Mouse (Mus musculus): ENCODE measurements around the gene Maml2.

Gene Maml2

GRCm38 (mm10) chr9:13446703-13447285 lies 149.0 kb downstream of the Maml2 start, which contains the start of gene Gm17571:
TSS of gene Gm17571 (minus strand) at chr9:13446753.
- DNase-seq (ENCODE audit: low read depth, low spot score) = no peak

DNA sequence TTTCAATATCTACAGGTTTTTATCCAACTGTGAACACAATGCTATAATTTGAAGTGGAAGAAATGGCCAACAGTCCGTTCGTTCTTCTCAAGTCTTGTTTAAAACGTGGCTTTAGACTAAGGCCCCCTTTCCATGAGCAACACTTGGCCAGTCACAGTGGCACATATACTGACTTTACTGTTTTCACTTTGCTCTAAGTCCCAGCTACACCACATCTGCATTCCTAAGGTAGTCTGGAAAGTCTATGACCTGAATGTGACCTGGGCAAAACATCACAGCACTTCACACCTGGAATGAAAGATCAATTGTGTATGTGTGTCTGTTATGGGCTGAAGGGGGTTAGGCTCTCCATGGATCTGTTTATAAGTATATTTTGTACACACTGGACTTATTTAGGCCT lies 151.0 kb downstream of the Maml2 start:
- DNase-seq (ENCODE audit: low read depth, low spot score) = no peak

- DNase-seq (ENCODE audit: low read depth, low spot score) = peak; percentile 53
Observed at GRCm38 (mm10) chr9:13454651-13455123, 156.9 kb downstream of the Maml2 start.

- no peak for DNase-seq (ENCODE audit: low read depth, low spot score)
Observed at GRCm38 (mm10) chr9:13455231-13455630, 157.5 kb downstream of the Maml2 start.

GRCm38 (mm10) chr9:13457774-13458173 lies 160.0 kb downstream of the Maml2 start:
- DNase-seq (ENCODE audit: low read depth, low spot score) = no peak

DNA sequence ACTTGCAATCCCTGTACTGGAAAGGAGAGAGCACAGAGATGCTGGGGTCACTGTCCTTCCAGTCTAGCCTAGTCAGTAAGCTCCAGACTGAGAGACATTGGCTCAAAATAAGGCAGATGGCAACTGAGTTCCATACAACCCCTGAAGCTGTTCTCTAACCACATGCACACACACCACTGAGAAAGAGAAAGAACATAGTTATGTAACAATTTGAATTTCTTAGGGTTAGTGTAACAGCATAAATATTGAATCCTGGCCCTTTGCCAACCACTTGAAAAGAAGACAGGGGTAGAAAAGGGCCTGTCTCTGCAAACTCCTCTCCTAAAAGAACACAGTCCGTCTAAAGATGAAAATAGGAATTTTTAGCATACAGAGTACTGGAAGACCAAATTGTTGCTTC lies 161.6 kb downstream of the Maml2 start:
- DNase-seq (ENCODE audit: low read depth, low spot score) = no peak

GRCm38 (mm10) chr9:13460012-13460411 lies 162.3 kb downstream of the Maml2 start:
- DNase-seq (ENCODE audit: low read depth, low spot score) = no peak

DNA sequence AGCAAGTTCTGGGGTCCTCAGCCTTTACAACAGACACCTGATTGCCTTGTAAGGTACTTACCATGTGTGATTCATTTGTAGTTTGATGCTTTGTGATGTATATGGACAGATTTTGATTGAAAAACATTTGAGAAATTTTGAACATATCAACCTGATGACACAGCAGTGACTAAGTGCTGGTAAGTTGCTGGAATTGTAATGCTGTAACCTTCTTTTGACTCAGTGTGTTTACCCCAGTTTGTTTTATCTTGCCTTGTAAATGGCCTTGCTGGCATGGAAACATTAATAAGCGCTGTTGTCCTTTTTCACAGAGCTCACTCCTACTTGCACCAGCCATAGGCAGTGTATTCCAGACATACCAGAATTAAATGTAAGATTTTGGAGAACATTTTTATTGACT lies 163.2 kb downstream of the Maml2 start:
- DNase-seq (ENCODE audit: low read depth, low spot score) = no peak

- DNase-seq (ENCODE audit: low read depth, low spot score) = no peak
Observed at GRCm38 (mm10) chr9:13465358-13466020, 167.7 kb downstream of the Maml2 start.

GRCm38 (mm10) chr9:13466351-13466750 lies 168.6 kb downstream of the Maml2 start:
- DNase-seq (ENCODE audit: low read depth, low spot score) = no peak

DNA sequence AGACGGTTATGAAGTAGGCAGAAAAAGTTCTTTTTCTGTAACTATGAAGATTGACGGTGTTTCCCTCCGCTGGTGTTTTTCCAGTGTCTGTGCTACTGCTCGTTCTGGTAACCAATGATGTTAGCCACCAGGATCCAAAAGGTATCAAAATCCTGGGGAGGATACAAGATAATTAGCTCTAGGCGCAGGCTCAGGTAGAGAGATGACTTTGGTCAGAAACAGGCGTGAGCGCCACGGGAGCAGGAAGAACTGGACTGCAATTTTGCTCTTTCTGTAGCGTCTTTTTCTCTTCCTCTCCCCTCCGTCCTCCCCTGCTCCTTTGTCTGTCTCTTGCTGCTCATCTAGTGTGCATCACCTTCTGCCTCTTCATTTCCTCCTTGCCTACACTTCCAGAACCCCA lies 169.1 kb downstream of the Maml2 start:
- DNase-seq (ENCODE audit: low read depth, low spot score) = no peak

GRCm38 (mm10) chr9:13467745-13468144 lies 170.0 kb downstream of the Maml2 start:
- no peak for DNase-seq (ENCODE audit: low read depth, low spot score)

- no peak for DNase-seq (ENCODE audit: low read depth, low spot score)
Observed at GRCm38 (mm10) chr9:13468778-13469177, 171.0 kb downstream of the Maml2 start.

DNA sequence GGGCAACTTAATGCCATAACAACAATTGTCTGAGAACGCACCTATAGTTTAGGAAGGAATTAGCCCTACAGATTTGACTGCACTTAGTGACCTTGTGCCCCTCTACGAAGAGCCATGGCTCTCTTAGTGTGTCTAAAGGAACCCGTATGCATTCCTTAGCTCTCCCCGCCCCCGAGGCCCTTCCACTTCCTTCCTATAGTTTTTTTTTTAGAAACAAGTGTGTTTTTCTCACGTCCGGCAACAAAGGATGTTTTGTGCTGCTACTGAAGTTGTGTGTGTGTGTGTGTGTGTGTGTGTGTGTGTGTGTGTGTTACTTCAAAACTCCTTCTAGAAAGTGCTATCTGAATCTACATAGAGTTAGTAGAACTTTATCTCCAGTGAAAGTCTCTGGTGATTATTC lies 172.3 kb downstream of the Maml2 start:
- no peak for DNase-seq (ENCODE audit: low read depth, low spot score)

GRCm38 (mm10) chr9:13474951-13475350 lies 177.2 kb downstream of the Maml2 start:
- no peak for DNase-seq (ENCODE audit: low read depth, low spot score)

DNA sequence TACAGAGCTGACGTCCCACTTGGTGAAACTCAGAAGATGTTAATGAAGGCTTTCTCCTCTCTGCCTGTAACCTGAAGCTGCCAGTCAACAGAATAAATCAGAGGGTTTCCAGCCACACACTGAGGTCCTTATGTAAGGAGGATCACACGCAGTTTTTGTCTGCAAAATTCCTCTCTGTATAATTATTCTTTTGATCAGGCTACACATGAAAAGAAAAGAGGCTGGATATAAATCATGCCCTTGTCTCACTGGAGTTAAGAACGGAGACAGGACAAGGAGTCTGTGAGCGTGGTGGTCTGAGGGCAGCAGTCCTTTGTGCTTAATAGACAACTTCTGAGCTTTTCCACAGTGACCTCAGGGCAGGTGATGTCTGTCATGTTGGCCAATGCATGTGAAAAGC lies 181.5 kb downstream of the Maml2 start:
- DNase-seq (ENCODE audit: low read depth, low spot score) = peak; percentile 80

DNA sequence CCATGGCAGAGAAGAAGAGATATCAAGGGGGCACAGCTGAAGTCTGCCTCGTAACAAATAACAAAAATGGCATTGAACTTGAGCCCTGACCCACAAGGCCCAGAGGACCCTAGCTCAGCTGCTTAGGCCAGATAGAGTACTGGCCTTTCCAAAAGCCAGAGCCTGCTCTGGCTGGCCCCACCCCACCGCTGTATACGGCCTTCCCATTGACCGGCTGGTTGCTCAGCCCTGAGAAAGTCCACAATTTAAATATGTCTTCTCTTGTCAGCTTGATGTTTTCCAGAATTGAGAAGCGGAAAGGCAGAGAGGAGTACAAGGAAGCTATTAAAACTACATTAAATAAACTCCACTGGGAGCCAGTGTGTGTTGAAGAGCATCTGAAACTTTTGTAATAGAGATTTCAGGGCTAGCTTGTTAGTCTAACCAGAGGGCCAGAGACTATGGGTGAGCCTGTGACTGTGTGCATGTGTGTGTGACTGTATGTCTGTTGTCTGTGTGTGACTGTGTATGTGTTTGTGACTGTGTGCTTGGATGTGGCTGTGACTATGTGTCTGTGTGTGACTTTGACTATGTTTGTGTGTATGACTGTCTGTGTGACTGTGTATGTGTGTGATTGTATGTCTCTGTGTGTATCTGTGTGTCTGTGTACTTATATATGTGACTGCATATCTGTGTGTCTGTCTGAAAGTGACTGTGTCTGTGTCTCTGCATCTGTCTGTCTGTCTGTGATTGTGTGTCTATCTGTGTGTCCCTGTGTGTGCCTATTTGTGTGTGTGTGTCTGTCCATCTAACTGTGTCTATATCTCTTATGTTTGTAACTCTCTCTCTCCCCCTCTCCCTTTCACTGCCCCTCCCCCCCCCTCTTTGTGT lies 185.7 kb downstream of the Maml2 start:
- no peak for DNase-seq (ENCODE audit: low read depth, low spot score)

GRCm38 (mm10) chr9:13484267-13485240 lies 186.8 kb downstream of the Maml2 start:
- no peak for DNase-seq (ENCODE audit: low read depth, low spot score)

DNA sequence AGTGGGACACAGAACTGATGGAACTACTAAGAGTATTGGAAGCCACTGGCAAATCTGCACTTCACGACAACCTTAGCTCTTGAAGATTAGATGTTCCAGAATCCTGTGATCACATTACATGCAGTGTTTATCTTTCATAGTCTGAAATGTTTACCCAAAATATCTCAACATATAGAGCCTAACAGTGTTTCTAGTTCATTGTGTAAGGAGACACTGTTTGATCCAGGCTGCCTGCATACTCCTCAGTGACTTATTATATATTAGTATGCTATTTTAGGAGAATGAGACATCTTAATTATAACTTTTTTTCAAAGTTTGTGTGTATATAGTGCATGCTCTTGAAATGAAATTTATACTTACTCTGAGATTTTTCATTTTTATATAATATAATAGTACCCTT lies 188.2 kb downstream of the Maml2 start:
- no peak for DNase-seq (ENCODE audit: low read depth, low spot score)

GRCm38 (mm10) chr9:13491107-13491506 lies 193.3 kb downstream of the Maml2 start:
- DNase-seq (ENCODE audit: low read depth, low spot score) = no peak
